Mouse (Mus musculus) small intestine, adult 2 months (tissue): ENCODE data around the gene Ccdc130.

Source experiments
- CTCF ChIP-seq: fragments of 200-500 bp; IDR thresholded peaks from 2 replicates; pipeline ENCODE4 v1.5.1; 2012; ENCODE audit warnings: low read depth, mild to moderate bottlenecking, control low read depth, inconsistent platforms, low read length, moderate library complexity, mixed read lengths; ENCODE audit not compliant: insufficient replicate concordance, insufficient read length; ENCODE audit errors: extremely low read depth
- POLR2A ChIP-seq: fragments of 200-500 bp; IDR thresholded peaks from 2 replicates; pipeline ENCODE4 v1.6.1; 2012; ENCODE audit warnings: low read depth, mild to moderate bottlenecking, control low read depth, inconsistent platforms, low read length, moderate library complexity

GRCm38 (mm10) chr8:84230735-84231134 lies 39.4 kb downstream of the Ccdc130 start:
- no peak for TF ChIP-seq CTCF
- no peak for TF ChIP-seq POLR2A
